Mouse (Mus musculus): ENCODE measurements at regions not wholly inside any gene's neighbourhood (a gene's known extent, or its start where the extent isn't known, plus 50 kb on each side); places are given as distances from the start of the nearest gene placed in this dataset.

DNA sequence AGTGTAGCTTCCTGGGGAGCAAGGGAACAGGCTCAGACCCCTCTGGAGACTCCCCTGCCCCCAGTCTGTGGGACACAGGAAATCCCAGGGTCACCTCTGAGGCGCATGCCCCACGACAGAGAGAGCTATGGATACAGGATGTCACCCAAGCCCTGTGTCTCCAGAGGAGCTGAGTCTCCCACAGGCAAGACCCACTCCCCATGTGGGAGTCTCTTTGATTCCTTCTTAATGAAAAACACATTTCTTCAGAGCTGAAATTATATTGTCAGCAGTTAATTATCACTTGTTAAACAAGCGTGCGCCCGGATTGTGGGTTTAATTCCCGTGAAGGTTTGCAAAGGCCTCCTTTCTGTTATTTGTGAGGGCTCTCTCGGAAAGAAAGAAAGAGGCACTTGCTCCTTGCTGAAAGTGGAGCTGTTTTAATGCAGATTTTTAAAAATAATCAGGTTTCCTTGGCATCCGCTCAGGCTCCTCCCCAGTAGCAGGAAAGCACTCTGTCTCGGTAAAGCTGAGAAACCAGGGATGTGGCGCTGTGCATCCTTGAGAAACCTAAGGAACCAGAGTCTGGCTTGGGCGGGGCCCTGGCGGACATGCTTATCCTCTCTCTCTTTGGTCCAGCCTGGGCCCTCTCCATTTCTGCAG lies 432.6 kb downstream of the Ptpru start:
- Histone ChIP-seq H3K36me3 (ENCODE audit: control insufficient read depth, insufficient read depth, low read length) (no peaks in the 10 kb centered on the region), H3K4me2 (no peak overlapping the region), H3K4me3 (ENCODE audit: low read depth, low read length) (no peak overlapping the region), H3K9ac (ENCODE audit: low read length) (no peak overlapping the region), H3K4me1 (ENCODE audit: control insufficient read depth, insufficient read depth, low read length) (no peaks in the 10 kb centered on the region), H3K27me3 (ENCODE audit: control insufficient read depth, insufficient read depth, low read length) (no peaks in the 10 kb centered on the region), H3K9me3 (ENCODE audit: control insufficient read depth, low read length) (no peaks in the 10 kb centered on the region), H3K27ac (ENCODE audit: low read depth, low read length) (no peak overlapping the region)
- DNase-seq (ENCODE audit: low spot score, missing footprints) = no peak
- 72% methylated on average over 12 of the region's 12 CpGs for WGBS
- no peak for ATAC-seq (ENCODE audit: low FRiP score)

DNA sequence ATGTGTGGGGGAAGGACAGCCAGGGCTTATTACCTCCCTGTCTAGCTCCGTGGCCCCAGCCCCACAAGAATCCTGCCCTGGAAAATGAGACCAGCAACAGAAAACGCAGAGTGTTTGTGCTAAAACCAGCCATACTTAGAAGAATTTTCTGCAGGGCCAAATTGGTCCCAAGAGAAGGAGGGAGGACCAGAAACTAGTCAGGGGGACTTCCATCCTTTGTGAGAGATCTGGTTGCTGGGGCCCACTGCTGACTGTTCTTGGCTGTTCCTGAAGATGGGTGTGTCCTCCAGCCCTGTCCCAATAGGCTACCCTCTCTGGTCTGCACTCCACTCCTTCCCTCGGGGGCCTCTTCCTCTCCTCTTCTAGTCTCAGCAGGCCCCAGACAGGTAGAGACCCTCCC lies 430.6 kb downstream of the Ptpru start:
- Histone ChIP-seq H3K36me3 (ENCODE audit: control insufficient read depth, insufficient read depth, low read length) (no peaks in the 10 kb centered on the region), H3K4me1 (ENCODE audit: control insufficient read depth, insufficient read depth, low read length) (no peaks in the 10 kb centered on the region), H3K27me3 (ENCODE audit: control insufficient read depth, insufficient read depth, low read length) (no peaks in the 10 kb centered on the region), H3K4me3 (ENCODE audit: low read depth, low read length) (no peak overlapping the region), H3K9me3 (ENCODE audit: control insufficient read depth, low read length) (no peaks in the 10 kb centered on the region), H3K9ac (ENCODE audit: low read length) (no peak overlapping the region), H3K27ac (ENCODE audit: low read depth, low read length) (no peak overlapping the region), H3K4me2 (no peak overlapping the region)
- 74% methylated on average over 3 of the region's 3 CpGs for WGBS
- no peak for DNase-seq (ENCODE audit: low spot score, missing footprints)
- no peak for ATAC-seq (ENCODE audit: low FRiP score)

GRCm38 (mm10) chr4:131408644-131409043 lies 429.4 kb downstream of the Ptpru start:
- Histone ChIP-seq H3K36me3 (ENCODE audit: control insufficient read depth, insufficient read depth, low read length) (no peaks in the 10 kb centered on the region), H3K9me3 (ENCODE audit: control insufficient read depth, low read length) (no peaks in the 10 kb centered on the region), H3K4me2 (no peak overlapping the region), H3K4me3 (ENCODE audit: low read depth, low read length) (no peak overlapping the region), H3K9ac (ENCODE audit: low read length) (no peak overlapping the region), H3K4me1 (ENCODE audit: control insufficient read depth, insufficient read depth, low read length) (no peaks in the 10 kb centered on the region), H3K27ac (ENCODE audit: low read depth, low read length) (no peak overlapping the region), H3K27me3 (ENCODE audit: control insufficient read depth, insufficient read depth, low read length) (no peaks in the 10 kb centered on the region)
- 76% methylated on average over 1 of the region's 1 CpGs for WGBS
- DNase-seq (ENCODE audit: low spot score, missing footprints) (no peak), ATAC-seq (ENCODE audit: low FRiP score) (no peak)

- DNase-seq (ENCODE audit: low spot score, missing footprints) = peak; percentile 92
- WGBS = 34% methylated on average over 3 of the region's 3 CpGs
- Histone ChIP-seq H3K4me1 (ENCODE audit: control insufficient read depth, insufficient read depth, low read length) (no peaks in the 10 kb centered on the region), H3K4me2 (no peak overlapping the region), H3K36me3 (ENCODE audit: control insufficient read depth, insufficient read depth, low read length) (no peaks in the 10 kb centered on the region), H3K9ac (ENCODE audit: low read length) (no peak overlapping the region), H3K27me3 (ENCODE audit: control insufficient read depth, insufficient read depth, low read length) (no peaks in the 10 kb centered on the region), H3K9me3 (ENCODE audit: control insufficient read depth, low read length) (no peaks in the 10 kb centered on the region), H3K4me3 (ENCODE audit: low read depth, low read length) (no peak overlapping the region), H3K27ac (ENCODE audit: low read depth, low read length) (no peak overlapping the region)
- ATAC-seq (ENCODE audit: low FRiP score) = no peak
These were observed 428.3 kb downstream of the Ptpru start for GRCm38 (mm10) chr4:131409805-131410204.

GRCm38 (mm10) chr4:131411936-131412335 lies 426.2 kb downstream of the Ptpru start:
- Histone ChIP-seq H3K9me3 (ENCODE audit: control insufficient read depth, low read length) (no peaks in the 10 kb centered on the region), H3K9ac (ENCODE audit: low read length) (no peak overlapping the region)
- ATAC-seq (ENCODE audit: low FRiP score) = no peak

DNA sequence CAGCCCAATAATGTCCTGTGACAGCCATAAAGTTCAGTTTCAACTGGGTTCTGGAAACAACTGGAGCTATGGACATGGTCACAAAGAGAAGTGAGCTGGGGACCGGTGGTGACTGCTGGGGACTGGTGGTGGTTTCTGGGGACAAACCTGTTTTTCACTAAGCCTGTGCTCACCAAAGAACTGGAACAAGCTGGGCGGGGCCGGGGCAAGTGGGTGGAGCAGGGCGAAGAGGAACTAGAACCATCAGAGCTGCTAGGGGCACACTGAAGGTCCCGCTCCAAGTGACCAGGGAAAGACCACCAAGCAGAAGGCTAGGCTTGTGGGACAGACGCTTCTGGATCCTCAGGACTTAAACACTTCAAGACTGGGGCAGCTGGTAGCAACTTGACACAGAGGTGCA lies 424.7 kb downstream of the Ptpru start:
- Histone ChIP-seq H3K4me3 (ENCODE audit: low read depth, low read length) (no peak overlapping the region), H3K36me3 (ENCODE audit: control insufficient read depth, insufficient read depth, low read length) (no peaks in the 10 kb centered on the region), H3K27ac (ENCODE audit: low read depth, low read length) (no peak overlapping the region), H3K4me1 (ENCODE audit: control insufficient read depth, insufficient read depth, low read length) (no peaks in the 10 kb centered on the region), H3K4me2 (no peak overlapping the region), H3K9me3 (ENCODE audit: control insufficient read depth, low read length) (no peaks in the 10 kb centered on the region), H3K9ac (ENCODE audit: low read length) (no peak overlapping the region), H3K27me3 (ENCODE audit: control insufficient read depth, insufficient read depth, low read length) (no peaks in the 10 kb centered on the region)
- DNase-seq (ENCODE audit: low spot score, missing footprints) (no peak), ATAC-seq (ENCODE audit: low FRiP score) (no peak)
- WGBS = 79% methylated on average over 6 of the region's 6 CpGs

More at GRCm38 (mm10) chr4:131411936-131412335, 426.2 kb downstream of the Ptpru start:
- Histone ChIP-seq H3K4me2 (no peak overlapping the region), H3K36me3 (ENCODE audit: control insufficient read depth, insufficient read depth, low read length) (no peaks in the 10 kb centered on the region), H3K27ac (ENCODE audit: low read depth, low read length) (no peak overlapping the region), H3K4me1 (ENCODE audit: control insufficient read depth, insufficient read depth, low read length) (no peaks in the 10 kb centered on the region), H3K27me3 (ENCODE audit: control insufficient read depth, insufficient read depth, low read length) (no peaks in the 10 kb centered on the region), H3K4me3 (ENCODE audit: low read depth, low read length) (no peak overlapping the region)
- 67% methylated on average over 4 of the region's 4 CpGs for WGBS
- DNase-seq (ENCODE audit: low spot score, missing footprints) = no peak

GRCm38 (mm10) chr4:131415453-131415852 lies 422.6 kb downstream of the Ptpru start:
- H3K4me1 ChIP-seq (ENCODE audit: control insufficient read depth, insufficient read depth, low read length) = no peaks in the 10 kb centered on the region
- DNase-seq (ENCODE audit: low spot score, missing footprints) (no peak), ATAC-seq (ENCODE audit: low FRiP score) (no peak)
- no peak overlapping the region for H3K27ac ChIP-seq (ENCODE audit: low read depth, low read length)
- H3K36me3 ChIP-seq (ENCODE audit: control insufficient read depth, insufficient read depth, low read length) = no peaks in the 10 kb centered on the region
- H3K9me3 ChIP-seq (ENCODE audit: control insufficient read depth, low read length) = no peaks in the 10 kb centered on the region
- H3K9ac ChIP-seq (ENCODE audit: low read length) = no peak overlapping the region
- H3K27me3 ChIP-seq (ENCODE audit: control insufficient read depth, insufficient read depth, low read length) = no peaks in the 10 kb centered on the region
- no peak overlapping the region for H3K4me2 ChIP-seq
- H3K4me3 ChIP-seq (ENCODE audit: low read depth, low read length) = no peak overlapping the region
- 77% methylated on average over 5 of the region's 5 CpGs for whole genome bisulfite sequencing

DNA sequence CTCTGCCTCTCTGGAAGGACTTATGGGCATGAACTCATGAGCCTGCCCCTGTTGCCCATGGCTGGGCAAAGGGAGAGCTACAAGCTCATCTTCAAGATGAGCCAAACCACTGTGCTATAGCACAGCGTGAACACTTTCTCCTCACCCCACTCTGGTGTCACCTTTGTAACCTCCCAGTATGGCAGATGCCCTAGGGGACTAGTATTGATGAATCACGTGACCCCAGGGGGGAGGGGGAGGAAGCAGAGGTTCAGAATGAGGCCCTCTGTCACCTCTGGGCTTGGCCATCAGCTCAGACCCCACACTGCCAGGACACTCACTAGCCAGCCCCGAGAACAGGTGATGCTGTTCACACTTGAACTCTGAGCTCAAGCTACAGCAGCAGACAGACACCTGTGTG lies 421.9 kb downstream of the Ptpru start:
- no peaks in the 10 kb centered on the region for H3K9me3 ChIP-seq (ENCODE audit: control insufficient read depth, low read length)
- no peak overlapping the region for H3K4me3 ChIP-seq (ENCODE audit: low read depth, low read length)
- WGBS = 64% methylated on average over 3 of the region's 3 CpGs
- H3K36me3 ChIP-seq (ENCODE audit: control insufficient read depth, insufficient read depth, low read length) = no peaks in the 10 kb centered on the region
- no peaks in the 10 kb centered on the region for H3K4me1 ChIP-seq (ENCODE audit: control insufficient read depth, insufficient read depth, low read length)
- no peaks in the 10 kb centered on the region for H3K27me3 ChIP-seq (ENCODE audit: control insufficient read depth, insufficient read depth, low read length)
- H3K9ac ChIP-seq (ENCODE audit: low read length) = no peak overlapping the region
- no peak overlapping the region for H3K4me2 ChIP-seq
- DNase-seq (ENCODE audit: low spot score, missing footprints) (no peak), ATAC-seq (ENCODE audit: low FRiP score) (no peak)
- H3K27ac ChIP-seq (ENCODE audit: low read depth, low read length) = no peak overlapping the region

DNA sequence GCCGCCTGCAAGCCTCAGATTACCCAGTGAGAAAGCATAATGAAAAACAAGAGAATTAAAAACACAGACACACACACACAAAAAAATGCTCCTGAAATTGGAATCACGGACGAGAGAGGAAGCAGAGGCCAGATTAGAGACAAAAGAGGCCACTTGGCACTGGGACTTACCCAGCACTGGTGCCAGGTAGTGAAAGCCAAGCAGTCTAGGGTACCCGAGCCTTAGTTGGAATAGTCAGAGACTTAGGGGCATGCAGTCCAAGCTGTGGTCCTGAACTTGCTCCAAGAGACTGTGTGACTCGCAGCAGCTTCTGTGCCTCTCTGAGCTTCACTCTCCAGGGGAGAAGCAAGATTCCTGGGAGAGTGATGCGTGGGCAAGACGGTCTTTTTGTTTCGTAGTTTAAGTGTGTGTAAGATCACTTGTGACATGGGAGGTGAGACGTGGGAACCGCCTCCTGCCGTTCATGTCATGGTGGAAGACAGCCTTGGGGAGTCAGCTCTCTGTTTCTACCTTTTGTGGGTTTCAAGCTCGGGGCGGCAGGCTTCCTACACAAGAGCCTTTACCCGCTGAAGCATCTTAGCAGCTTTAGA lies 420.8 kb downstream of the Ptpru start:
- Histone ChIP-seq H3K27me3 (ENCODE audit: control insufficient read depth, insufficient read depth, low read length) (no peaks in the 10 kb centered on the region), H3K9me3 (ENCODE audit: control insufficient read depth, low read length) (no peaks in the 10 kb centered on the region), H3K9ac (ENCODE audit: low read length) (no peak overlapping the region), H3K27ac (ENCODE audit: low read depth, low read length) (no peak overlapping the region), H3K36me3 (ENCODE audit: control insufficient read depth, insufficient read depth, low read length) (no peaks in the 10 kb centered on the region), H3K4me1 (ENCODE audit: control insufficient read depth, insufficient read depth, low read length) (no peaks in the 10 kb centered on the region), H3K4me2 (no peak overlapping the region), H3K4me3 (ENCODE audit: low read depth, low read length) (no peak overlapping the region)
- no peak for DNase-seq (ENCODE audit: low spot score, missing footprints)
- no peak for ATAC-seq (ENCODE audit: low FRiP score)
- 82% methylated on average over 14 of the region's 14 CpGs for WGBS
